Mouse (Mus musculus) heart, embryonic 10.5 days (tissue): ENCODE results near the gene Uqcc1. TPM values are rescaled to one million over a fixed set of nuclear protein-coding genes. Genes with fewer than 3 reads are reported as not detected.
"Not testable (repeated sequence)": the region's sequence is repeated elsewhere in the genome, so short reads cannot be mapped to it uniquely, and the experiment has no call there.

Experiments
- DNase-seq: peaks from one replicate; pipeline ENCODE4 v3.0.0-alpha.2; 2017; ENCODE audit warnings: low spot score
- H3K27ac ChIP-seq: fragments of 300-500 bp; sonication (generic); 2 replicates; pipeline ENCODE4 v1.5.1; 2016; ENCODE audit warnings: mild to moderate bottlenecking
- H3K27me3 ChIP-seq: fragments of 300-500 bp; sonication (generic); 2 replicates; pipeline ENCODE4 v1.6.1; 2016; ENCODE audit warnings: mild to moderate bottlenecking; ENCODE audit not compliant: poor library complexity, insufficient read depth, severe bottlenecking
- H3K36me3 ChIP-seq: fragments of 300-500 bp; sonication (generic); 2 replicates; pipeline ENCODE4 v1.6.1; 2016; ENCODE audit warnings: mild to moderate bottlenecking, moderate library complexity
- H3K4me1 ChIP-seq: fragments of 300-500 bp; sonication (generic); 2 replicates; pipeline ENCODE4 v1.6.1; 2016; ENCODE audit warnings: mild to moderate bottlenecking
- H3K4me3 ChIP-seq: fragments of 300-500 bp; sonication (generic); 2 replicates; pipeline ENCODE4 v1.5.1; 2016; ENCODE audit warnings: mild to moderate bottlenecking, moderate library complexity
- H3K9me3 ChIP-seq: fragments of 300-500 bp; sonication (generic); 2 replicates; pipeline ENCODE4 v1.6.1; 2016; ENCODE audit warnings: mild to moderate bottlenecking, moderate library complexity
- WGBS: fragments of 180-500 bp; shearing (Covaris S2); methylation state at CpG from one replicate; pipeline ENCODE4 v1.1.7; 2016; 5-methylcytosine and 5-hydroxymethylcytosine counted together
- polyA plus RNA-seq: library from polyadenylated mRNA; unstranded; fragments of >200 nt; fragmentation: Nextera tagmentation; extraction: Ambion mirVana; gene quantifications from 2 replicates; pipeline ENCODE4 v1.2.1, GENCODE M21; 2016

Gene Uqcc1
- polyA plus RNA-seq, 1 experiment from 2014 or later, result 100 TPM

DNA sequence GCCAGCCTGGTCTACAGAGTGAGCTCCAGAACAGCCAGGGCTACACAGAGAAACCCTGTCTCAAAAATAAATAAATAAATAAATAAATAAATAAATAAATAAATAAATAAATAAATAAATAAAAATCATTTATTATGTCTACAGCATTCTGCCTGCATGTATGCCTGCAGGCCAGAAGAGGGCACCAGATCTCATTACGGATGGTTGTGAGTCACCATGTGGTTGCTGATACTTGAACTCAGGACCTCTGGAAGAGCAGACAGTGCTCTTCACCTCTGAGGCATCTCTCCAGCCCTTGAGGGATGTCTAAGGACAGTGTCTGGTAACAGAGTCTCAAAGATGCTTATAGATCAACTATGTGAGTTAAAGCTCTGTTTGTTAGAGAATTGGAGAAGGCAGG lies 98.0 kb downstream of the Uqcc1 start:
- peaks cover 21% of the 10 kb centered on the region for H3K27me3 ChIP-seq
- not testable (repeated sequence) for H3K27ac ChIP-seq, H3K9me3 ChIP-seq, H3K4me1 ChIP-seq, DNase-seq, H3K36me3 ChIP-seq, H3K4me3 ChIP-seq
- WGBS, result 58% methylated on average over 1 of the region's 1 CpGs

DNA sequence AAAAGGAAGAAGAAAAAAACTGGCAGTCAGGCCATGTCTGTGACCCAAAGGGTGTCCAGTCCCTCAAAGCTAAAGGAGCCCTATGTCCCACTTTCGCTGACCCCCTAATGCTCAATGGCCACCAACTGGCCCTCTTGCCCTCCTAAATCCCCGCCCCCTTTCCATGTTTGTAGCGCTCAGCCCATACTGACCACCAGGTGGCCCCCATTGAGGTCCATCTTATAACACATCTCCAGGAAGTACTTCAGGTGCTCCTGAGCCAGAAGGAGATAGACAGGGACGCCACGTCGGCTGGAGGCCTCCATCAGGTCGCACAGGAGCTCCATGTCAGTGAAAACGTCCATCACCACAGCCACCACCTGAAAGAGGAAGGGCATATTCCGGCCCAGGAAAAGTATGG lies 98.8 kb downstream of the Uqcc1 start:
- Histone ChIP-seq H3K4me3 (no peak overlapping the region), H3K36me3 (no peaks in the 10 kb centered on the region), H3K4me1 (peaks cover 13% of the 10 kb centered on the region), H3K27ac (no peak overlapping the region), H3K27me3 (peaks cover 21% of the 10 kb centered on the region), H3K9me3 (no peaks in the 10 kb centered on the region)
- DNase-seq, result no peak
- 57% methylated on average over 9 of the region's 9 CpGs for WGBS

DNA sequence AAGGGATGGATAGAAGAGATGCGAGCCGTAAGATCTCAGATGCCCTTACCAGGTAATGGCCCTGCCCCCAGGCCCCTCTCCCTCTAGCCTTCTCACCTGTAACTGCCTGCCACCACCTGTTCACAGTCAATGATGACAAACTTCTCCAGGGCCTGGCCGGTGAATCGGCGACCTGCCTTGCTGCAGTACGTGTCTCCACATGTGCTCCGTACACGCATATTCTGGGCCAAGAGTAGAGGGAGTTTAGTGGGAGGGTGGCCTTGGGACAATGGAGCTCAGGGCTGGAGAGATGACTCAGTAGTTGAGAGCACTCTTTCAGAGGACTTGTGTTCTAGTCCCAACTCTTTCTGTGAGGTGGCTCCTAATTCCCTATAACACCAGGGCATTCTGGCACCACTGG lies 99.3 kb downstream of the Uqcc1 start:
- Histone ChIP-seq H3K27me3 (peaks cover 21% of the 10 kb centered on the region), H3K4me3 (no peak overlapping the region), H3K36me3 (no peaks in the 10 kb centered on the region), H3K27ac (no peak overlapping the region), H3K4me1 (peaks cover 15% of the 10 kb centered on the region), H3K9me3 (no peaks in the 10 kb centered on the region)
- no peak for DNase-seq
- WGBS, result 87% methylated on average over 8 of the region's 8 CpGs

DNA sequence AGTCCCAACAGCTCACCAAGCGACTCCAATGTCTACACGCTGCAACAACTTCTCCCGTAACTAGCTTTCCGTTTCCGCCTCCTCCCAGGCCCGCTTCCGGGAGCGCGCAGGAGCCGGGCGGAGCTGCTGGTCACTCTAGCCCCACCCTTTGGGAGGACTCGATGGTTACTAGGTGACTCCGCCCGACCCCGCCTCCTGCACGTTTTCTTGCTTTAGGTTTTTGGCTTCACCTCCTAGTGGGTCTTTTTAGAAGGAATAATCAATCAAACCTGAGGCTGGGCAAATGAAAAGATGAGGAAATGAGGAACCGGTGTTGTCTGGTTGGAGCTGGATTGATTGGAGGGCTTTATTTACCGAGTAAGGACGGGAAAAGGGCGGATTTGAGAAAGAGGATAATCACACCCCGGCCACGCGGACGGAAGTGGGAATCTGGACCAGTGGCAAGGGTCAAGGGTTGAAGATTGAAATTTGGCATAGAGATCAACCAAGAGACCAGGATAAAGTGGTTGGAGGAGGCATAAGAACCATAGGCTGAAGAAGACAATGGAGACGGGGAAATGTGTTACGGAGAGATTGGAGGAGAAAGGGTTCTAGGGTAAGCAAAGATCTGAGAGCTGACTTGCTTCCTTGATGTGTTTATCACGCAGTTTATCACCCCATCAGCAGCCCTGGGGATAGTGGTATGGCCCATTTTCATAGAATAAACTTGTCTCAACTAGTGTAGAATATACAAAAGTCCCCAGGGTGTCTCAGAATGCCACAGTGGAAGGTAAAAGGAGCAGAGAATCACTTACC lies 103.3 kb downstream of the Uqcc1 start, which contains the start of gene Eif6:
Gene Eif6, minus strand, starts transcription at position 296 of the 795 bp plus-strand sequence.
- Histone ChIP-seq H3K27ac (peak within 1 kb of the TSS; percentile 92), H3K27me3 (no peaks in the 10 kb centered on the region; the same call in 1 of the 2 replicates), H3K36me3 (peaks cover 23% of the 10 kb centered on the region), H3K4me1 (peaks cover 23% of the 10 kb centered on the region), H3K9me3 (no peaks in the 10 kb centered on the region), H3K4me3 (peak within 1 kb of the TSS; percentile 92)
- DNase-seq, result peak; percentile 98
- 3% methylated on average over 27 of the region's 27 CpGs for WGBS

DNA sequence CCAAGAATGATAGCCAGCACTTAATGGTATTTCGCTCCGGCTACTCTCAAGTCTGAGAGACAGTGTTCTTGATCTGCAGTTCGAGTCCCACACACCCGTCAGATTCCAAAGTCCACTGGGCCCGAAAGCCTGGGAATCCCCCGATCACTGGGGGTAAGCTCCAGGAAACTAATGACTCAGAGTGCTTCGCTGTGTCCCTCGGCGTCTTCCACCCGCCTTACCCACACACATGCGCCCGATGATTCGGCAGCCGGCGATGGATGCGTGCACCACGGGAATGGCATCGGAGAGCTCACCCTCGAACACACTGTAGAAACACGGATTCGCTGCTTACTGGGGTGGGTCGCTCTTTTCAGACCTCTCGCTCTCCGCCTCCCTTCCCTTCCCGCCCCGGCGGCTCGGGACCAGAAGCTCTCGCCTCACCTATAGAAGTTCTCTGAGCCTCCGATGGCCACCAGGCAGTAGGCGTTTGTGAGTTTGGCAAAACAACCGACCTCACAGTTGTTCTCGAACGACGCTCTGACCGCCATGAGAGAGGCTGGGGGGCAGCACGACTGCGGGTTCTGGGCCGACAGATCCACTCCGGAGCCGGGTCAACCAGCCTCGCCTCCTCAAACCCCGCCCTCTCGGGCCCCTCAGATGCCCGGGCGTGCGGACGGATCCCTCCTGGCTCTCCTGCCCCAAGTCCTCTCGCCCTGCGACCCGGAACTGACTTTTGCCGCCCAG lies 104.0 kb downstream of the Uqcc1 start:
- H3K9me3 ChIP-seq, result no peaks in the 10 kb centered on the region
- no peak for DNase-seq
- H3K4me1 ChIP-seq, result peaks cover 23% of the 10 kb centered on the region
- H3K36me3 ChIP-seq, result peaks cover 29% of the 10 kb centered on the region
- peak overlapping the region; percentile 92 for H3K27ac ChIP-seq
- WGBS, result 1% methylated on average over 52 of the region's 52 CpGs
- no peaks in the 10 kb centered on the region; the same call in 1 of the 2 replicates for H3K27me3 ChIP-seq
- H3K4me3 ChIP-seq, result peak overlapping the region; percentile 92

DNA sequence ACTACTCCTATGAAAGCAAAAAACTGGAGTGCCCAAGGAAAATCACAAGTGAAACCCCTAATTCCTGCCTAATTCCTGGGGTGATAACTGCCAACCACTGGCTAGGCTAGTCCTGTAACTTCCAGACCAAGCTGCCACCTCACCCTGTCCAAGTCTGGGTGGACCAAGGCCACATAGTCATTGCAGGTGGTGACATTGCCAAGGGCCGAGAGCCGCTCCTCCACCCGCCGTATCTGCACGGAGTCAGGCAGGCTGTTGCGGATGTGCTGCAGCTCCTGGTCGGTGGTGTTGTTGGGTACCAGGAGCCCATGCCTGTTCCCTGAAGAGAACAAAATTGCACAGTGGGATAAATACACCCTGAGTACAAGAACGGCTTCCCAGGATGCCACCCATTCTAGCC lies 106.4 kb downstream of the Uqcc1 start:
- H3K4me3 ChIP-seq, result no peak overlapping the region
- WGBS, result over 99% methylated on average over 8 of the region's 8 CpGs
- H3K27me3 ChIP-seq, result no peaks in the 10 kb centered on the region
- H3K36me3 ChIP-seq, result peaks cover 48% of the 10 kb centered on the region
- no peaks in the 10 kb centered on the region for H3K9me3 ChIP-seq
- H3K27ac ChIP-seq, result no peak overlapping the region
- H3K4me1 ChIP-seq, result peaks cover 34% of the 10 kb centered on the region
- DNase-seq, result no peak

DNA sequence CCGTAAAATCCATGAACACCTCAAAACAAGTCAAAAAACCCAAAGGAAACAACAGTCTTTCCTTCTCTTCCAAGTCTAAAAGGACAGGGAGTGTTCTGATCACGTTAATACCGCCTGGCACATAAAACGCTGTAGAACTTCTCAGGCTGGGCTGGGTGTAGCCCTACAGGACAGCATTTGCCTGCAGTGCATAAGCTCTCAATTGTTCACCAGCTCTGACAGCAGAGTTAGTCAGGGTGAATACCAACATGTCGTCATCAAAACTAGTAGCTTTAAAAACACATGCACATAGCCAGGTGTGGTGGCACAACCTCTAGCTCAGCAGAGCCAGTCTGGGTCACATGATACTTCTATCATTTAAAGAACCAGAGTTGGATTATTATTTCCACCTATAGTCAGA lies 109.3 kb downstream of the Uqcc1 start:
- no peaks in the 10 kb centered on the region for H3K9me3 ChIP-seq
- H3K27ac ChIP-seq, result no peak overlapping the region
- peaks cover 7% of the 10 kb centered on the region for H3K27me3 ChIP-seq
- peaks cover 48% of the 10 kb centered on the region for H3K36me3 ChIP-seq
- H3K4me1 ChIP-seq, result peaks cover 29% of the 10 kb centered on the region
- no peak overlapping the region for H3K4me3 ChIP-seq
- DNase-seq, result no peak
- 90% methylated on average over 5 of the region's 5 CpGs for WGBS

DNA sequence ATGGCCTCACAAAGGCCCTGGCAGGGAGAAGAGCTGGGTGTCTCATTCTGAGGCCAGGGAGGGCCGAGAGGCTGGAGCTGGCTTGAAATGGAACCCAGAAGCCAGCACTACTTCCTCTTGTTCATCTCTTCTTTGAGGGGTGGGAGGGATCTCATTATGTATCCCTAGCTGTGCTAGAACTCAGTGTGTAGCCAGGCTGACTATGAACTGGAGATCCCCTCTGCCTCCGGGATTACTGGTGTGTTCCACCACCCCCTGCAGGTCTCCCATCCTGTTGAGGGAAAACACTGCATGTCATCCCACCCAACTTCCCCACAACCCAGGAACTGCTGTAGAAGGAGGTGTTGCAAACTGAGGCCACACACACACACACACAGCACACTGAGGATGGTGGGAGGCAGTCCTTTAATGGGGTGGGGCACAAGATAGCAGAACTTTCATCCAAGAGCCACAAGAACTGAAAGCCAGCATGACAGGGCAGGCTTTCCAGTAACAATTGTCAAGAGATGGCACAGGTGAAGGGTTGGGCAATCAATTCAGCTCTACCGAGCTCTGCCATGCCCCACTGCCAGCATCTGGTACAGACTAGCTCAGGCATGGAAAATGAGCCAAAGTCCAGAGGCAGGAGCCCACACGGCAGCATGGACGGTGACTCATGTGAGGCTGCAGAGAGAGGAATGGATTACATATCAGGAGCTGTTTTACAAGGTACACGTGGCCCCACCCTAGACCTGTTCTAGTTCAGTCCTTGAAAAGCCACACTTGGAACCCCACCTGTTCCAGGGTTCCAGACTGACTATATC lies 110.5 kb downstream of the Uqcc1 start:
- peak overlapping the region; percentile 75 for H3K4me3 ChIP-seq
- H3K4me1 ChIP-seq, result peaks cover 21% of the 10 kb centered on the region
- H3K27ac ChIP-seq, result peak overlapping the region; percentile 89; the same call in 1 of the 2 replicates
- peaks cover 10% of the 10 kb centered on the region for H3K27me3 ChIP-seq
- H3K36me3 ChIP-seq, result peaks cover 48% of the 10 kb centered on the region
- DNase-seq, result no peak
- WGBS, result 58% methylated on average over 6 of the region's 6 CpGs
- no peaks in the 10 kb centered on the region for H3K9me3 ChIP-seq

DNA sequence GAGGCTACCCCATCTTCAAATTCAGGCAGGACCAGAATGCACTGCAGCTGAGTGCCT lies 110.9 kb downstream of the Uqcc1 start, which contains the start of gene BC029722:
Gene BC029722, minus strand, starts transcription at position 35 of the 57 bp plus-strand sequence.
- Histone ChIP-seq H3K36me3 (peaks cover 48% of the 10 kb centered on the region), H3K9me3 (no peaks in the 10 kb centered on the region), H3K27me3 (peaks cover 10% of the 10 kb centered on the region), H3K4me1 (peaks cover 21% of the 10 kb centered on the region), H3K27ac (peak within 1 kb of the TSS; percentile 89), H3K4me3 (peak within 1 kb of the TSS; percentile 75)
- DNase-seq, result no peak

DNA sequence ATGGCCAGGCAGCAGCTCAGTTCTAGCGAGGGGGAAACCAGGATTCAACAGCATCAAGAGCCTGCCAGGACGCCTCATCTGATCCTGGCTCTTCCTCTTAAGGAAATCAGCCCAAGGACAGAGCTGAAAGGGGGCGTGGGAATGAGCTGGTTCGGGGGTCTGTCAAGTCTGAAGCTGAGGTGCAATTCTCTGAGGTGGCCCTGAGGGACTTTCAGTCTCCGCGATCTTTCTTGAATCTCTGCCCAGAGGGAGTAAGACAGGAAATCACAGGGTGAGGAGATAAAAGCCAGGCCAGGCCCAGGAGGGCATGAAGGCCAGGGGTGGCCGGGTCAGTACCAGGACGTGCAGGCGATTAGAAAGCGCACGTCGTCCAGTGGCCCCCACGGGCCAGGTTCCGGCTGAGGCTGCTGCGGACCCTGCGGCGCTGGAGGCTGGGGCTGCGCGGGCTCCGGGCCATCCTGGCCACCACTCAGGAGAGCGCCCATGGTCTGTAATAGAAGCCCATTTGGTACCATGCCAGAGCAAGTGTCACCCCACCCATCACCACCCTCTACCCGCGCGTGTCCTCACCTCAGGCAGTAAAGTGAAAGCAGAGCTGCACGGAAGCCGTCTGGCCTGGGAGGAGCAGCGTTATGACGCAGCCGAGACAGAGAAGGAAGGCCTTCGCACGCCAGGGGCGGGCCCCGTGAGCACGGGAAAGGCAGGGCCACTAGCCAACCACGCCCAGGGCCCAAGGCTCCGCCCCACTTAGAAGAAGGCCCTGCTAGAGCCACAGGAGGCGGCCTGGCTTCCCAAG lies 111.3 kb downstream of the Uqcc1 start:
- Histone ChIP-seq H3K27ac (peak overlapping the region; percentile 89), H3K9me3 (no peaks in the 10 kb centered on the region), H3K36me3 (peaks cover 44% of the 10 kb centered on the region), H3K4me1 (peaks cover 21% of the 10 kb centered on the region), H3K27me3 (peaks cover 10% of the 10 kb centered on the region), H3K4me3 (peak overlapping the region; percentile 75)
- 2% methylated on average over 37 of the region's 37 CpGs for WGBS
- DNase-seq, result peak; percentile 97

DNA sequence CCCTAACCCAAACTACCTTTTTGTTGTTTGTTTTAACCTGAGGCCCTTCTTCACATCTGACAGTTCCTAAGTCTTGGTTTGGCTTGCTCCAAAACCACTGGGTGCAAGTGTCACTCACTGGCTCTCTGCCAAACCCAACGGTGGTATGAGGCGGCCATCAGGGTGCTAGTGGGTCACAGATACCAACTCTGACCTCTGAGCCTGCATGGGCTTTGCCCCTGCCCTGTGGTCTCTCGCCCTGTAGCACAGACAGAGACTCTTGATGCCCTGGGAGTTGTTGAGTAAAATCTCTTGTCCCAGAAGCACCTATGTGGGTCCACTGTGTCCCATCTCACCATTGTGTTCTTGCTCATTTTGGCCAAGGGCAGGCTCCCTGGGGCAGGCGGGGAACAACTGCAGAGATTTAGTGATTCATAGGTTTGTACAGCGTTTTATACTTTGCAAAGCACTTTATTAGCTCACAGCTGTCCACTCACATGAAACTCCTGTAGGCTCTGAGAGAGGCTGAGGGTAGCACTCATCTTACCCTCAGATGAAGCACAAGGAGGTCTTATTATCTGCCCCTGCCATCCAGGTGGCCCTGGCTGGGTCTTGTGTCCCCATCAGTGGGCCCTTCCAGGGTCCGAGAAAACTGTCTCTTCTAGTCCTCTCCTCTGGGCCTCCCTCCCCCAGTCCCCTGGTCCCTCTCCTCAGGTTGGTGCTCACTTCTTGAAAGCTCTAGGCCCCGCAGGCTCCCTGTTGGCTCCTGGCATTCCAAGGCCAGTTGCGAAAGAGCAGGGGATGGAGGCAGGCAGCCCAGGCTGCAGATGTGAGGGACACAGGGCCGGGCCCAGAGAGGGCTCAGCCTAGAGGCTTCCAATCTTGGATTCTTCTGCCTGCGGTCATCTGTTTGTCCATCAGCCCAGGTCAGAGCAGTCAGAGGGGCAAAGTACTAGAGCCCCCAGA lies 112.5 kb downstream of the Uqcc1 start:
- no peak for DNase-seq
- Histone ChIP-seq H3K9me3 (no peaks in the 10 kb centered on the region), H3K36me3 (peaks cover 32% of the 10 kb centered on the region), H3K4me1 (peaks cover 21% of the 10 kb centered on the region), H3K27me3 (peaks cover 10% of the 10 kb centered on the region), H3K4me3 (peak overlapping the region; percentile 75), H3K27ac (no peak overlapping the region; the same call in 1 of the 2 replicates)
- WGBS, result 76% methylated on average over 10 of the region's 10 CpGs

DNA sequence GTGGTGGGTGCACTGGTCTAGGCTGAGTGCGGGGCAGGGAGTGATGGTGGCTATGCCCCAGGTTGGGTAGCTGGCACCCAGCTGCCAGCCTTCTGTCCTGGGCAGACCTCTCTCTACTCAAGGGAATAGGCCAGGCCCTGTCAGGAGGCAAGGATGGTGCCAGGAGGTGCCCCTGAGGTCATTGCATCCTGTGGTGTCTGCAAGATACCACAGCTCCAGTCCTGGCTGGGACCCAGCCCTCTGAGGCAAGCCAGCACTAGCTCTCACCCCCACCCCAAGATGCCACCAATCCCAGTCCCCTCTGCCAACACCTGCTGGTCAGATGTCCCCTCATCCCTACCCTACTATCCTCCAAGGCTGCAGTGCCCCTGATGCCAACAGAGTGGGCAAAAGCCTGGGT lies 113.9 kb downstream of the Uqcc1 start:
- DNase-seq, result no peak
- Histone ChIP-seq H3K4me3 (no peak overlapping the region), H3K9me3 (no peaks in the 10 kb centered on the region), H3K4me1 (peaks cover 21% of the 10 kb centered on the region), H3K36me3 (peaks cover 20% of the 10 kb centered on the region), H3K27ac (0 out of 2 replicates have a peak overlapping the region, but pooled peaks have one; percentile 4), H3K27me3 (peaks cover 11% of the 10 kb centered on the region)
- WGBS, result 100% methylated on average over 1 of the region's 1 CpGs
